Mouse (Mus musculus) kidney, postnatal 0 days (tissue): ENCODE data around the gene Trim67. TPM values are rescaled to one million over a fixed set of nuclear protein-coding genes. Genes with fewer than 3 reads are reported as not detected.

Source experiments
- ATAC-seq: fragments of 200-750 bp; cut with Nextera tagmentation; replicated peaks from 2 replicates; pipeline ENCODE4 v1.8.0; 2017; ENCODE audit warnings: low read depth, moderate number of reproducible peaks, moderate TSS enrichment, moderate library complexity; ENCODE audit not compliant: low FRiP score
- DNase-seq: peaks from one replicate; pipeline ENCODE4 v3.0.0-alpha.2; 2016; ENCODE audit warnings: low spot score
- H3K27ac ChIP-seq: fragments of 300-500 bp; sonication (generic); 2 replicates; pipeline ENCODE4 v1.5.1; 2014; ENCODE audit warnings: mild to moderate bottlenecking
- H3K27me3 ChIP-seq: fragments of 300-500 bp; sonication (generic); 2 replicates; pipeline ENCODE4 v1.6.1; 2014; ENCODE audit warnings: low read length, mixed read lengths; ENCODE audit not compliant: insufficient read depth
- H3K36me3 ChIP-seq: fragments of 300-500 bp; sonication (generic); 2 replicates; pipeline ENCODE4 v1.6.1; 2014; ENCODE audit warnings: low read length, mixed read lengths; ENCODE audit not compliant: insufficient read depth
- H3K4me1 ChIP-seq: fragments of 300-500 bp; sonication (generic); replicated peaks from 2 replicates; pipeline ENCODE4 v1.6.1; 2014; ENCODE audit warnings: antibody characterized with exemption, low read length, mixed read lengths; ENCODE audit not compliant: insufficient read depth
- H3K4me2 ChIP-seq: fragments of 300-500 bp; sonication (generic); 2 replicates; pipeline ENCODE4 v1.6.1; 2014; ENCODE audit warnings: mild to moderate bottlenecking, low read length, moderate library complexity, mixed read lengths
- H3K4me3 ChIP-seq: fragments of 300-500 bp; sonication (generic); replicated peaks from 2 replicates; pipeline ENCODE4 v1.5.1; 2014; ENCODE audit warnings: low read depth, low read length
- H3K9ac ChIP-seq: fragments of 300-500 bp; sonication (generic); 2 replicates; pipeline ENCODE4 v1.6.1; 2014; ENCODE audit warnings: low read depth, low read length
- H3K9me3 ChIP-seq: fragments of 300-500 bp; sonication (generic); replicated peaks from 2 replicates; pipeline ENCODE4 v1.6.1; 2016; ENCODE audit warnings: low read length, inconsistent platforms, mixed read lengths
- CTCF ChIP-seq: IDR thresholded peaks from 2 replicates; pipeline ENCODE4 v1.5.1; 2016; ENCODE audit warnings: antibody characterized with exemption, low read depth, mild to moderate bottlenecking, moderate library complexity
- WGBS: fragments of 180-500 bp; shearing (Covaris S2); extraction: QIAGEN DNeasy Blood & Tissue Kit; methylation state at CpG from one replicate; pipeline ENCODE4 v1.1.7; 2014; 5-methylcytosine and 5-hydroxymethylcytosine counted together
- polyA plus RNA-seq: library from polyadenylated mRNA; unstranded; fragments of >200 nt; fragmentation: Nextera tagmentation; extraction: Ambion mirVana; gene quantifications from 2 replicates; pipeline ENCODE4 v1.2.1, GENCODE M21; 2015

The Trim67 gene
- polyA plus RNA-seq, 1 experiment from 2014 or later = 0.04 TPM

GRCm38 (mm10) chr8:124845131-124845530 is 52.2 kb downstream of the Trim67 start:
- H3K9me3 ChIP-seq = no peaks in the 10 kb centered on the region
- DNase-seq (peak; percentile 39), ATAC-seq (no peak)
- no peak overlapping the region for H3K4me2 ChIP-seq
- H3K27me3 ChIP-seq = no peaks in the 10 kb centered on the region
- H3K9ac ChIP-seq = no peak overlapping the region
- H3K4me1 ChIP-seq = no peaks in the 10 kb centered on the region
- no peak overlapping the region for H3K4me3 ChIP-seq
- TF ChIP-seq CTCF = no peak
- no peak overlapping the region for H3K27ac ChIP-seq
- peaks cover 14% of the 10 kb centered on the region for H3K36me3 ChIP-seq
- 44% methylated on average over 3 of the region's 3 CpGs for WGBS

DNA sequence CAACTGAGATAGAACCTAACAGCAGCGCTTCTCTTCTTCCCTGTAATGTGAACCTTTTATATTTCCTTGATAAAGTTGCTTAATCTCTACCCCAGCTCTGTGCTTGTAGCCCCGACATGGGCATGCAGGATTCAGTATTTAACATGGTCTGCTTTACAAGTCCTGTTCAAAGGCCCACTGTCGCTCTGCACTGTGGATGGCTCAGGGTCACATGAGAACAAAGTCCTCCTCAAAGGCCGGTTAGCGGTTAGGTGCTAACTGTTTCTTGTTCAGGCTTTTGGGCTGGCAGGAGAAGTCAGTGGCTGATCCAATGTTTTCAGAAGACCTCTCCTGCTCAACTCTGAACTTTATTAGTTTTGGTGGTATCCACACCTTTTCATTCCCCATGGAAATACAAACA is 52.7 kb downstream of the Trim67 start:
- Histone ChIP-seq H3K9ac (no peak overlapping the region), H3K4me3 (no peak overlapping the region), H3K9me3 (no peaks in the 10 kb centered on the region), H3K4me2 (no peak overlapping the region), H3K4me1 (no peaks in the 10 kb centered on the region), H3K27me3 (no peaks in the 10 kb centered on the region), H3K27ac (no peak overlapping the region), H3K36me3 (peaks cover 13% of the 10 kb centered on the region)
- TF ChIP-seq CTCF = no peak
- ATAC-seq (no peak), DNase-seq (no peak)
- 42% methylated on average over 5 of the region's 5 CpGs for WGBS

DNA sequence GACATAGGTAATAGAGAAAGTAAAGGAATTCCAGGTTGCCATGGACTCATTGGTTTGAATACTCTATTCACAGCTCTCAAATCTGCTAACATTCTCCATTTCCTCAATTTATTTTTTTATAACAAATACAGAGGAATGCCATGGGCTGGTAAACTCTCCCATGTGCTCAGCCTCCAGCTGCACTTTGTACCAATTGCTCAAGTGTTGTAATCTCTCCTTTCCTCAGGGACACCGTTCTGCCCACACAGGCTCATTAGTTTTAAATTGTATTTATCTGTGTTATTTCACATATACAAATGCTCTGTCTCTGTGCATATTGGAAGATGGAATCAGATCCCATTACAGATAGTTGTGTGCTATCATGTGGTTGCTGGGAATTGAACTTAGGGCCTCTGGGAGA is 60.6 kb downstream of the Trim67 start:
- Histone ChIP-seq H3K27ac (no peak overlapping the region), H3K9me3 (peaks cover 16% of the 10 kb centered on the region), H3K4me1 (no peaks in the 10 kb centered on the region), H3K36me3 (peaks cover 34% of the 10 kb centered on the region), H3K4me3 (no peak overlapping the region), H3K27me3 (no peaks in the 10 kb centered on the region), H3K4me2 (no peak overlapping the region), H3K9ac (no peak overlapping the region)
- TF ChIP-seq CTCF = no peak
- WGBS = 100% methylated on average over 1 of the region's 1 CpGs
- ATAC-seq (no peak), DNase-seq (no peak)

GRCm38 (mm10) chr8:124859466-124859865 is 66.6 kb downstream of the Trim67 start:
- Histone ChIP-seq H3K9ac (no peak overlapping the region), H3K27ac (no peak overlapping the region), H3K27me3 (no peaks in the 10 kb centered on the region), H3K4me3 (no peak overlapping the region), H3K9me3 (no peaks in the 10 kb centered on the region; the same call in none of the 2 replicates), H3K36me3 (peaks cover 35% of the 10 kb centered on the region), H3K4me1 (peaks cover 9% of the 10 kb centered on the region; the same call in 1 of the 2 replicates), H3K4me2 (no peak overlapping the region)
- DNase-seq = no peak
- no peak for ATAC-seq
- TF ChIP-seq CTCF = peak; percentile 50; the same call in 1 of the 2 replicates

- Histone ChIP-seq H3K36me3 (peaks cover 30% of the 10 kb centered on the region; the same call in 1 of the 2 replicates), H3K4me2 (no peak overlapping the region), H3K27ac (no peak overlapping the region), H3K9ac (no peak overlapping the region), H3K9me3 (no peaks in the 10 kb centered on the region; the same call in 1 of the 2 replicates), H3K4me1 (peaks cover 11% of the 10 kb centered on the region; the same call in 1 of the 2 replicates), H3K27me3 (no peaks in the 10 kb centered on the region), H3K4me3 (no peak overlapping the region)
- no peak for TF ChIP-seq CTCF
- ATAC-seq = no peak
- WGBS = 94% methylated on average over 3 of the region's 3 CpGs
- DNase-seq = no peak
These were observed 67.3 kb downstream of the Trim67 start for GRCm38 (mm10) chr8:124860188-124860587.

DNA sequence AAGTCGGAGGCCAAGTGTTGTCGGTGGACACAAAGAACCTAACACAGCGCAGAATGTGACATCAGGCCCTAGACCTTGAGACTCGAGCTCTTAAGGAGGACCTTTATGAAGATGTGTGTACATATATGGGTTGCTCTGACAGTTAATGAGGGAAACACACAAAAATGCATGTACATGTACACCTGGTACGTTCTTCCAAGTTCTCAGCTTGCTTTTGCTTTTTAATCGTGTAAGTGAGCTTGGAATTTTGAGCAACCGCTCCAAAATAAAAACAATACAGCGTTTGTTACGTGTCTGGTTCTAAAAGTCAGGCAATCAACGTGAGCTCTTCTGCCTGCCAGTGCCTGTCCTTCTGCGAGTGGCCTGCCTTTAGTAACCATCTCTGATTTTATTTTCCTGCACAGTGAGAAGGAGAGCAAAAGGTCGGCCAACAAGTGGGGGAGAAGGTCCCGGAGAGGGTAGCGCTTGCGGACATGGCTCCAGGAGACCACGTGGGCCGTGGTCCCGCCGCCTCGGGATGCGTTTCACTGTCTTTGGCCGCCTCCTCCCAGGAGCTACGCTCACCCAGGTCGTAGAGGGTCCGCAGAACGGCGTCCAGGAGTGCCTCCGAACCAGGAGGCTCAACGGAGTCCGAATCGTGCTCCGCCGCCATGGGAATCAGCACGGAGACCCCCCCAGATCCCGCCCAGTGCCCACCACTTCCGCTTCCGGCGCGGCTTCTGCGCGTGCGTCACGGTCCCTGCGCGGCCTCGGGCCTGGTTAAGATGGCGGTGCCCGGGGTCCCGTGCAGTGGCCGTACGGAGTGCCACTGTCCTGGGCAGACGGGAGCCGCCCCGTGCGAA is 69.7 kb downstream of the Trim67 start, which contains the start of the genes Gnpat and 2810004N23Rik:
Gene Gnpat (plus strand): TSS at position 713 of the 842 bp plus-strand sequence.
Gene 2810004N23Rik (minus strand): TSS at position 800 of the 842 bp plus-strand sequence.
- no peak for TF ChIP-seq CTCF
- Histone ChIP-seq H3K27me3 (no peaks in the 10 kb centered on the region), H3K4me3 (peak within 1 kb of the TSS; percentile 93), H3K9ac (peak within 1 kb of the TSS; percentile 98), H3K9me3 (no peaks in the 10 kb centered on the region), H3K27ac (peak within 1 kb of the TSS; percentile 96), H3K4me1 (peaks cover 11% of the 10 kb centered on the region; the same call in 1 of the 2 replicates), H3K4me2 (peak within 1 kb of the TSS; percentile 87), H3K36me3 (peaks cover 25% of the 10 kb centered on the region; the same call in 1 of the 2 replicates)
- peak; percentile 96 for ATAC-seq
- WGBS = 1% methylated on average over 55 of the region's 55 CpGs
- DNase-seq = peak; percentile 92
